Mouse (Mus musculus): ENCODE measurements around the gene Mier3. TPM values are rescaled to one million over a fixed set of nuclear protein-coding genes. Genes with fewer than 3 reads are reported as not detected.

The Mier3 gene
- polyA plus RNA-seq, 1 experiment from 2014 or later: 11.7 TPM

GRCm38 (mm10) chr13:111656309-111656708 is 24.5 kb upstream of the Mier3 start:
- 63% methylated on average over 10 of the region's 10 CpGs for WGBS

DNA sequence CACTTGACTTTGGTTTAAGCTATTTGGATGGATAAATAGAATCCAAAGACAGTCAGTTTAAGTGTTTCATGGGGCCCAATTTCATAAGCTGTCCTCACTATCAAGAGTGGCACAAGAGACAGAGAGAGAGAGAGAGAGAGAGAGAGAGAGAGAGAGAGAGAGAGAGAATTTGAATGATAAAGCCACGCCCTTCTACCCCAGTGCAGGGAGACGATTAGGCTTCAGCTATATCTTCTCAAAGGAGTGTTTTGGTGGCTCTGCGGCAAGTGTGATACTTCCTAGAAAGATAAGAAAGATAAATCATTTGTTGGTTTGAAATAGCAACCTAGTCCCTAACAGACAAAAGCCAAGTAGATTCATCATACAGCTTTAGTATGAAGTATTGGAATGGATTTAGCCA is 24.0 kb upstream of the Mier3 start:
- ATAC-seq: peak; percentile 42; the same call in 1 of the 2 replicates
- 56% methylated on average over 3 of the region's 3 CpGs for WGBS

More at GRCm38 (mm10) chr13:111656309-111656708, 24.5 kb upstream of the Mier3 start:
- no peaks in the 10 kb centered on the region; the same call in 1 of the 2 replicates for H3K4me1 ChIP-seq (ENCODE audit: control insufficient read depth, insufficient read depth, low read length)
- no peak overlapping the region for H3K27ac ChIP-seq (ENCODE audit: low read length)
- H3K4me3 ChIP-seq (ENCODE audit: low read length): no peak overlapping the region
- no peak overlapping the region for H3K4me2 ChIP-seq (ENCODE audit: low read depth, low read length)
- no peak overlapping the region for H3K9ac ChIP-seq (ENCODE audit: low read depth, low read length)
- no peaks in the 10 kb centered on the region for H3K36me3 ChIP-seq (ENCODE audit: control insufficient read depth, insufficient read depth, low read length)
- H3K9me3 ChIP-seq (ENCODE audit: control insufficient read depth, low read length): no peaks in the 10 kb centered on the region
- H3K27me3 ChIP-seq (replicated peaks; ENCODE audit: control insufficient read depth, insufficient read depth, low read length): no peaks in the 10 kb centered on the region
- peak; percentile 56 for ATAC-seq

GRCm38 (mm10) chr13:111658501-111659280 is 22.1 kb upstream of the Mier3 start:
- WGBS: 57% methylated on average over 12 of the region's 12 CpGs
- H3K4me1 ChIP-seq (ENCODE audit: control insufficient read depth, insufficient read depth, low read length): no peaks in the 10 kb centered on the region; the same call in 1 of the 2 replicates
- H3K9ac ChIP-seq (ENCODE audit: low read depth, low read length): no peak overlapping the region
- H3K9me3 ChIP-seq (ENCODE audit: control insufficient read depth, low read length): no peaks in the 10 kb centered on the region
- no peak overlapping the region for H3K27ac ChIP-seq (ENCODE audit: low read length)
- no peak overlapping the region for H3K4me3 ChIP-seq (ENCODE audit: low read length)
- no peaks in the 10 kb centered on the region for H3K36me3 ChIP-seq (ENCODE audit: control insufficient read depth, insufficient read depth, low read length)
- H3K4me2 ChIP-seq (ENCODE audit: low read depth, low read length): no peak overlapping the region
- H3K27me3 ChIP-seq (replicated peaks; ENCODE audit: control insufficient read depth, insufficient read depth, low read length): no peaks in the 10 kb centered on the region
- no peak for ATAC-seq

More for the DNA sequence above, 24.0 kb upstream of the Mier3 start:
- H3K9me3 ChIP-seq (ENCODE audit: control insufficient read depth, low read length): no peaks in the 10 kb centered on the region
- no peaks in the 10 kb centered on the region for H3K27me3 ChIP-seq (replicated peaks; ENCODE audit: control insufficient read depth, insufficient read depth, low read length)
- no peak overlapping the region for H3K9ac ChIP-seq (ENCODE audit: low read depth, low read length)
- no peak overlapping the region for H3K4me2 ChIP-seq (ENCODE audit: low read depth, low read length)
- H3K27ac ChIP-seq (ENCODE audit: low read length): no peak overlapping the region
- no peaks in the 10 kb centered on the region; the same call in 1 of the 2 replicates for H3K4me1 ChIP-seq (ENCODE audit: control insufficient read depth, insufficient read depth, low read length)
- H3K36me3 ChIP-seq (ENCODE audit: control insufficient read depth, insufficient read depth, low read length): no peaks in the 10 kb centered on the region
- H3K4me3 ChIP-seq (ENCODE audit: low read length): no peak overlapping the region

DNA sequence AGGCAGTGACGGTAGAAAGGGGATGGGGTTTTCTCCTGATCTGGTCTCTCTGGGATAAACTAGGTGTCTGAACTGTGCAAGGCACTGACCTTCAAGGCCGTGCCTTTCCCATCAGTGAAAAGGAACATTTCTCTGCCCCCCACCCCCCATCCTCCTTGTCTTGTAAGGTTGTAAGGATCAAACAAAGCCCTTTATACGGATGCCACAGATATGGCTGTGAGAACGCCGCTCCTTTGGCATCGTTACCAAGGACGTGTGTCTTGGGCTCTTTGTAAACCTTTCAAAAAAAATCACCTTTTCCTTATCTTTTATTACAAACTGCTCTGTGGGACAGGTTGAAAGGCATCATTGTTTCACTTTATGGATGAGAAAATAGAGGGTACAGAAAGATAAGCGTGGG is 21.3 kb upstream of the Mier3 start:
- no peak for ATAC-seq
- no peak overlapping the region for H3K4me2 ChIP-seq (ENCODE audit: low read depth, low read length)
- H3K27ac ChIP-seq (ENCODE audit: low read length): no peak overlapping the region
- WGBS: 46% methylated on average over 8 of the region's 8 CpGs
- no peaks in the 10 kb centered on the region; the same call in 1 of the 2 replicates for H3K4me1 ChIP-seq (ENCODE audit: control insufficient read depth, insufficient read depth, low read length)
- H3K4me3 ChIP-seq (ENCODE audit: low read length): no peak overlapping the region
- H3K36me3 ChIP-seq (ENCODE audit: control insufficient read depth, insufficient read depth, low read length): no peaks in the 10 kb centered on the region
- no peaks in the 10 kb centered on the region for H3K27me3 ChIP-seq (replicated peaks; ENCODE audit: control insufficient read depth, insufficient read depth, low read length)
- H3K9me3 ChIP-seq (ENCODE audit: control insufficient read depth, low read length): no peaks in the 10 kb centered on the region
- no peak overlapping the region for H3K9ac ChIP-seq (ENCODE audit: low read depth, low read length)

DNA sequence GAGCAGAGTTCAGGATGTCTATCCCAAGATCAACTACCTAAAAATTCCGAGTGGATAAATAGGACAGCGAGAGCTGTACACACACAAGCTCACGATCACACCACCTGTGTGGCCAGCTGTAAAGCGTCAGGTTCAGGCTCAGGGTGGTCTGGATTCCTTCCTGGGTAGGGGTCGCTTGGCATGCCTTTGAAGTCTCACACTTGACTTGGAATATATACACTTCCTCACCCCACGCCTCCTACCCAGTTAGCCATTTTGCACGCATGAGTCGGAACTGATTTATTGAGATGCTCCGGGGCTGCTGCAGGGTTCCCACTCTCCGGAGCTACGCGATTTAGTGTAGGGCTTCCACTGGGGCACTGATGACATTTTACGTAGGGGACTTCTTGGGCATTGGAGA is 20.7 kb upstream of the Mier3 start:
- Histone ChIP-seq H3K4me2 (ENCODE audit: low read depth, low read length) (no peak overlapping the region), H3K27me3 (replicated peaks; ENCODE audit: control insufficient read depth, insufficient read depth, low read length) (no peaks in the 10 kb centered on the region), H3K36me3 (ENCODE audit: control insufficient read depth, insufficient read depth, low read length) (no peaks in the 10 kb centered on the region), H3K4me1 (ENCODE audit: control insufficient read depth, insufficient read depth, low read length) (no peaks in the 10 kb centered on the region; the same call in 1 of the 2 replicates), H3K9ac (ENCODE audit: low read depth, low read length) (no peak overlapping the region), H3K27ac (ENCODE audit: low read length) (no peak overlapping the region), H3K9me3 (ENCODE audit: control insufficient read depth, low read length) (no peaks in the 10 kb centered on the region), H3K4me3 (ENCODE audit: low read length) (no peak overlapping the region)
- ATAC-seq: no peak
- WGBS: 38% methylated on average over 13 of the region's 13 CpGs

- H3K4me1 ChIP-seq (ENCODE audit: control insufficient read depth, insufficient read depth, low read length): no peaks in the 10 kb centered on the region; the same call in 1 of the 2 replicates
- no peak overlapping the region for H3K4me2 ChIP-seq (ENCODE audit: low read depth, low read length)
- ATAC-seq: no peak
- no peaks in the 10 kb centered on the region for H3K27me3 ChIP-seq (replicated peaks; ENCODE audit: control insufficient read depth, insufficient read depth, low read length)
- no peaks in the 10 kb centered on the region for H3K36me3 ChIP-seq (ENCODE audit: control insufficient read depth, insufficient read depth, low read length)
- no peak overlapping the region for H3K27ac ChIP-seq (ENCODE audit: low read length)
- H3K9me3 ChIP-seq (ENCODE audit: control insufficient read depth, low read length): no peaks in the 10 kb centered on the region
- WGBS: 51% methylated on average over 3 of the region's 3 CpGs
- H3K9ac ChIP-seq (ENCODE audit: low read depth, low read length): no peak overlapping the region
- no peak overlapping the region for H3K4me3 ChIP-seq (ENCODE audit: low read length)
Observed at GRCm38 (mm10) chr13:111660556-111660955, 20.2 kb upstream of the Mier3 start.

DNA sequence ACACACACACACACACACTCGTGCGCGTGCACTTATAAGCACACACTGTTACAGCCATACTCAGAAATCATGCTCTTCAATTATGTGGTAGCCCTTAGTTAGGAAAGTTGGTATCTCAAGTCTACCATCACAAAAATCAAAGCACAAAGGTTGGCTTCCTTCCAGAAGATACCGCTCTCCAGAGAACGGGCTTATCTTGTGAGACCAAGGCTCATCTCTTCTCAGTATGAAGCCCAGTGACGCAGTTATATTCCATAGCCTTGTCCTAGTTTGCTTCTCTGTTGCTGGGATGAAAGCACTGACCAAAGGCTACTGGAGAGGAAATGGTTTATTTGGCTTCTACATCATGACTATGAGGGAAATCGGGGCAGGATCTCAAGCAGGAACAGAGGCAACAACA is 12.8 kb upstream of the Mier3 start:
- no peaks in the 10 kb centered on the region for H3K4me1 ChIP-seq (ENCODE audit: control insufficient read depth, insufficient read depth, low read length)
- H3K4me2 ChIP-seq (ENCODE audit: low read depth, low read length): no peak overlapping the region
- no peak for ATAC-seq
- 88% methylated on average over 7 of the region's 7 CpGs for WGBS
- H3K9me3 ChIP-seq (ENCODE audit: control insufficient read depth, low read length): no peaks in the 10 kb centered on the region
- H3K36me3 ChIP-seq (ENCODE audit: control insufficient read depth, insufficient read depth, low read length): no peaks in the 10 kb centered on the region
- H3K4me3 ChIP-seq (ENCODE audit: low read length): no peak overlapping the region
- H3K9ac ChIP-seq (ENCODE audit: low read depth, low read length): no peak overlapping the region
- H3K27ac ChIP-seq (ENCODE audit: low read length): no peak overlapping the region
- H3K27me3 ChIP-seq (replicated peaks; ENCODE audit: control insufficient read depth, insufficient read depth, low read length): no peaks in the 10 kb centered on the region

GRCm38 (mm10) chr13:111676841-111677240 is 3.9 kb upstream of the Mier3 start:
- Histone ChIP-seq H3K27me3 (replicated peaks; ENCODE audit: control insufficient read depth, insufficient read depth, low read length) (no peaks in the 10 kb centered on the region), H3K27ac (ENCODE audit: low read length) (no peak overlapping the region), H3K4me3 (ENCODE audit: low read length) (no peak overlapping the region), H3K4me2 (ENCODE audit: low read depth, low read length) (no peak overlapping the region), H3K36me3 (ENCODE audit: control insufficient read depth, insufficient read depth, low read length) (no peaks in the 10 kb centered on the region), H3K4me1 (ENCODE audit: control insufficient read depth, insufficient read depth, low read length) (no peaks in the 10 kb centered on the region), H3K9ac (ENCODE audit: low read depth, low read length) (no peak overlapping the region), H3K9me3 (ENCODE audit: control insufficient read depth, low read length) (peaks cover 3% of the 10 kb centered on the region)
- WGBS: 96% methylated on average over 3 of the region's 3 CpGs
- ATAC-seq: no peak

- no peaks in the 10 kb centered on the region for H3K9me3 ChIP-seq (ENCODE audit: control insufficient read depth, low read length)
- H3K27me3 ChIP-seq (replicated peaks; ENCODE audit: control insufficient read depth, insufficient read depth, low read length): no peaks in the 10 kb centered on the region
- H3K9ac ChIP-seq (ENCODE audit: low read depth, low read length): no peak overlapping the region
- H3K36me3 ChIP-seq (ENCODE audit: control insufficient read depth, insufficient read depth, low read length): no peaks in the 10 kb centered on the region
- H3K4me3 ChIP-seq (ENCODE audit: low read length): no peak overlapping the region
- peaks cover 2% of the 10 kb centered on the region; the same call in 1 of the 2 replicates for H3K4me1 ChIP-seq (ENCODE audit: control insufficient read depth, insufficient read depth, low read length)
- no peak overlapping the region for H3K27ac ChIP-seq (ENCODE audit: low read length)
- no peak overlapping the region for H3K4me2 ChIP-seq (ENCODE audit: low read depth, low read length)
- 44% methylated on average over 5 of the region's 5 CpGs for WGBS
- ATAC-seq: no peak
Observed at GRCm38 (mm10) chr13:111684056-111684625, 3.4 kb downstream of the Mier3 start.

Measured in intestine, embryonic 16.5 days (tissue).